Mouse (Mus musculus): ENCODE measurements around the gene Cdyl2. TPM values are rescaled to one million over a fixed set of nuclear protein-coding genes. Genes with fewer than 3 reads are reported as not detected.
A peak's percentile ranks its signal among the peaks of the same experiment; 100 is the strongest.

Gene Cdyl2
- polyA plus RNA-seq, 1 experiment from 2014 or later, result 8.2 TPM

DNA sequence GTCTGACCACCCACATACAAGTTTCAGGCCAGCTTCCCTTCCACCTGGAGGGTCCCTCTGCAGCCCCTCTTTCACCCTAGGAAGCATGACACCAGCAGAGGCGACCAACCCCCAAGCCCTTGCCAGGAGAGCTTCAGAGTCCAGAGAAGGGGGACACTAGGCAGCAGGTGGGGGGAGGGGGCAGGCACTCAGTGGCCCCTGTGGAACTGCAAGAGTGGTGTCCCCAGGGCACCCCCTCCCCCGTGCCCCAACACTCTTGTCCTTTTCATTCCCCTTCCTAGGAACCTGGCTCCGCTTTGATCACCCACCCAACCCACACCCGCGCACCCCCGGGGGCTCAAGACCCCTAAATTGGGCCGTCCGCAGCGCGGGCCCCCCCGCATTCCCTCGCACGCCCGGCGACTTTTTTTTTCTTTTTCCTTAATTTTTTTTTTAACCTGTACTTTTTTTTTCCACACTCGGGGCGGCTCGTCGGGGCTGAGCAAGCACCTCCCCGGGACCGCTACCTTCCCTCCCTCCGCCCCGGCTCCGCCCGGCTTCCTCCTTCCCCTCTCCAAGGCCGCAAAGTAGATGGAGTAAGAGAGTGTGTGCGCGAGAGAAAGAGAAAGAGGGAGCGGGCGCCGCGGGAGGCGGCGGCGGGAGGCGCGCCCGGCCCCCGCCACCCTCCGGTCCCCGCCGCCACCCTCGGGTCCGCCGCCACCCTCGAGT lies 661 bp downstream of the Cdyl2 start:
- peaks cover 9% of the 10 kb centered on the region for H3K4me1 ChIP-seq
- under 1% methylated on average over 34 of the region's 46 CpGs for WGBS
- ATAC-seq (replicated peaks), result peak; percentile 79
- no peaks in the 10 kb centered on the region for H3K9me3 ChIP-seq
- peak overlapping the region; percentile 69 for H3K9ac ChIP-seq (replicated peaks)
- H3K27me3 ChIP-seq, result no peaks in the 10 kb centered on the region
- H3K4me3 ChIP-seq, result peak overlapping the region; percentile 85
- H3K27ac ChIP-seq (replicated peaks), result peak overlapping the region; percentile 86
- peak overlapping the region; percentile 85 for H3K4me2 ChIP-seq (replicated peaks)
- 0 out of 2 replicates have a peak, but pooled peaks cover 4% of the 10 kb centered on the region for H3K36me3 ChIP-seq

GRCm38 (mm10) chr8:116721451-116721850 lies 11.3 kb downstream of the Cdyl2 start:
- H3K4me2 ChIP-seq (replicated peaks), result no peak overlapping the region
- no peaks in the 10 kb centered on the region for H3K9me3 ChIP-seq
- WGBS, result 92% methylated on average over 2 of the region's 2 CpGs
- H3K4me1 ChIP-seq, result no peaks in the 10 kb centered on the region
- no peak overlapping the region for H3K27ac ChIP-seq (replicated peaks)
- H3K27me3 ChIP-seq, result no peaks in the 10 kb centered on the region
- no peak overlapping the region for H3K9ac ChIP-seq (replicated peaks)
- no peak overlapping the region for H3K4me3 ChIP-seq
- no peak for ATAC-seq (replicated peaks)
- H3K36me3 ChIP-seq, result no peaks in the 10 kb centered on the region

DNA sequence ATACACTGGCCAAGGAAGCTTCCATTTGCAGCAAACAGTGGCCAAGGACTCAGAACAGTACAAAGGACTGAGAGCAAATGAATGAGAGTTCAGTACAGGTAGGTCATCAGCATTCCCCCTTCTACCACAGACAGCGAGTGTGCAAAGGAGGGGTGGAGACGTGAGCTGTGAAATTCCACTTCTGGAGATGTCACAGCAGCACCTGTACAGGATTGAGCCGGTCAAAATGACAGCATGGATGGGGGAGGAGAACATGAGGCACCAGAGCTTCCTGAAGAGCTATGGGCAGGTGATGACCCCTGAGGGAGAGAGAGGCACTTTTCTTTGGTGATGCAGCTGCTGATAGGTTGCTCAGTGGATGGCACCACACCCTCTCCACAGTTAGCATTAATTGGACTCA lies 25.3 kb downstream of the Cdyl2 start:
- Histone ChIP-seq H3K4me3 (no peak overlapping the region), H3K4me2 (replicated peaks) (no peak overlapping the region), H3K27me3 (no peaks in the 10 kb centered on the region), H3K36me3 (no peaks in the 10 kb centered on the region), H3K9ac (replicated peaks) (no peak overlapping the region), H3K9me3 (peaks cover 7% of the 10 kb centered on the region; the same call in 1 of the 2 replicates), H3K27ac (replicated peaks) (no peak overlapping the region), H3K4me1 (no peaks in the 10 kb centered on the region)
- WGBS, result 87% methylated on average over 3 of the region's 3 CpGs
- no peak for ATAC-seq (replicated peaks)

DNA sequence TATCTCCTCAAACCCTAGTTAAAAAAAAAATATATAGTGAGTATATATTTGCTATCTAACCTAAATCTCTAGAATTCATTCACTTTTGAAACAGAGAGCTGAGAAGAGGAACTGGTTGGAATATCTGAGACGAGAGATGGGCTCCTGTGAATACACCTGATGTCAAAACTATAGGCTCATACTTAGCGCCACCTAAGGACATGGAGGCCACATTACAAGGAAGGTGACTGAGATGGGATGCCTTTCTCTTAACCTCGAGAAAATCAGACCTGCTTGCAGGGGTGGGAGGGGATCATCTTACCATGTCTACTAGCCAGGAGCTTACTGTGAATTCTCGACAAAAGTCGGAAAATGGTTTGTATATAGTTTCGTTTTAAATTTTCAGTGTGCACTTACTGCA lies 30.3 kb downstream of the Cdyl2 start:
- H3K4me2 ChIP-seq (replicated peaks), result no peak overlapping the region
- H3K27ac ChIP-seq (replicated peaks), result no peak overlapping the region
- H3K4me1 ChIP-seq, result no peaks in the 10 kb centered on the region
- no peak overlapping the region for H3K4me3 ChIP-seq
- H3K9me3 ChIP-seq, result no peaks in the 10 kb centered on the region
- H3K9ac ChIP-seq (replicated peaks), result no peak overlapping the region
- no peak for ATAC-seq (replicated peaks)
- no peaks in the 10 kb centered on the region for H3K27me3 ChIP-seq
- no peaks in the 10 kb centered on the region for H3K36me3 ChIP-seq
- 87% methylated on average over 6 of the region's 6 CpGs for WGBS

DNA sequence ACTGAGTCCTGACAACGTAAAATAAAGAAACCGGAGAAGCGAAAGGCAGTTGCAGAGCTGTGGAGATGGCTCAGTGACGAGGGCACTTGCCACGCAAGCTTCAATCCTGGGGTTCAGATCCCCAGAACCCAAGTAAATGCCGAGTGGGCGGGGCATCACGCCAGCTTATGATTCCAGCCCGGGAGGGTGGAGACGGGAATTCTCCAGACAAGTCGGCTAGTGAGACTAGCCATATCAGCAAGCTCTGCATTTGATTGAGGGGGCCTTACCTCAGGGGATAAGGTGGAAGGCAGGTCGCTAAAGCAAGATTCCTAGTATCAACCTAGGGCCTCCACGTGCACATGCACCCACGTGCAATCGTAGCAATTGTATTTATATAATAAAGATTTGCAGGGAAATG lies 39.9 kb downstream of the Cdyl2 start:
- no peaks in the 10 kb centered on the region for H3K27me3 ChIP-seq
- H3K4me1 ChIP-seq, result no peaks in the 10 kb centered on the region
- ATAC-seq (replicated peaks), result no peak
- 0 out of 2 replicates have a peak, but pooled peaks cover 4% of the 10 kb centered on the region for H3K9me3 ChIP-seq
- no peak overlapping the region for H3K9ac ChIP-seq (replicated peaks)
- no peak overlapping the region for H3K27ac ChIP-seq (replicated peaks)
- no peak overlapping the region for H3K4me2 ChIP-seq (replicated peaks)
- WGBS, result 87% methylated on average over 15 of the region's 15 CpGs
- H3K4me3 ChIP-seq, result no peak overlapping the region
- H3K36me3 ChIP-seq, result no peaks in the 10 kb centered on the region

DNA sequence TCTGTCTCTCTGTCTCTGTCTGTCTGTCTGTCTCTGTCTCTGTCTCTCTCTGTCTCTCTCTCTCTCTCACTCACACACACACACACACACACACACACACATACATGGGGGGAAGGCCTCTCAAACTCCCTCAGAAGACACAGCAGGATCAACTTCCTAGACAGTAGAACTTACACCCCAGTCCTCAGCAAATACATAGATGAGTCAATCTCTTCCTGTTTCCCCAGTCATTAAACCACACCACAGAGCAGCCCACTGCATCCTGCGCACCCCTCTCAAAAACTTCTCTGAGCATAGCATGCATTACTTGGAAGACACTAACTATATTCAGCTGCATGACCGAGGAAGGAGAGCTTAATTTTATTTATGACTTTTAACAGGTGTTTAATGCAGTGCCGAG lies 43.0 kb downstream of the Cdyl2 start:
- H3K4me1 ChIP-seq, result no peaks in the 10 kb centered on the region
- no peak for ATAC-seq (replicated peaks)
- H3K27me3 ChIP-seq, result no peaks in the 10 kb centered on the region
- 94% methylated on average over 3 of the region's 3 CpGs for WGBS
- H3K27ac ChIP-seq (replicated peaks), result no peak overlapping the region
- H3K4me3 ChIP-seq, result no peak overlapping the region
- no peaks in the 10 kb centered on the region for H3K36me3 ChIP-seq
- H3K4me2 ChIP-seq (replicated peaks), result no peak overlapping the region
- H3K9ac ChIP-seq (replicated peaks), result no peak overlapping the region
- no peaks in the 10 kb centered on the region for H3K9me3 ChIP-seq

GRCm38 (mm10) chr8:116676174-116676573 lies 56.6 kb downstream of the Cdyl2 start:
- Histone ChIP-seq H3K4me1 (no peaks in the 10 kb centered on the region), H3K4me3 (no peak overlapping the region), H3K4me2 (replicated peaks) (no peak overlapping the region), H3K36me3 (no peaks in the 10 kb centered on the region), H3K27ac (replicated peaks) (no peak overlapping the region), H3K9ac (replicated peaks) (no peak overlapping the region), H3K27me3 (no peaks in the 10 kb centered on the region), H3K9me3 (no peaks in the 10 kb centered on the region)
- no peak for ATAC-seq (replicated peaks)
- WGBS, result 89% methylated on average over 1 of the region's 1 CpGs

- WGBS, result 81% methylated on average over 10 of the region's 10 CpGs
- no peaks in the 10 kb centered on the region for H3K9me3 ChIP-seq
- H3K27me3 ChIP-seq, result no peaks in the 10 kb centered on the region
These were observed 58.6 kb downstream of the Cdyl2 start for GRCm38 (mm10) chr8:116673966-116674805.

GRCm38 (mm10) chr8:116673493-116673892 lies 59.3 kb downstream of the Cdyl2 start:
- no peaks in the 10 kb centered on the region for H3K27me3 ChIP-seq
- no peak overlapping the region for H3K4me2 ChIP-seq (replicated peaks)
- no peaks in the 10 kb centered on the region for H3K36me3 ChIP-seq
- no peak for ATAC-seq (replicated peaks)
- no peak overlapping the region for H3K4me3 ChIP-seq
- no peaks in the 10 kb centered on the region for H3K9me3 ChIP-seq
- H3K9ac ChIP-seq (replicated peaks), result no peak overlapping the region
- H3K27ac ChIP-seq (replicated peaks), result no peak overlapping the region
- H3K4me1 ChIP-seq, result no peaks in the 10 kb centered on the region
- 84% methylated on average over 8 of the region's 8 CpGs for WGBS

More at GRCm38 (mm10) chr8:116673966-116674805, 58.6 kb downstream of the Cdyl2 start:
- no peak overlapping the region for H3K4me2 ChIP-seq (replicated peaks)
- no peaks in the 10 kb centered on the region for H3K4me1 ChIP-seq
- no peak overlapping the region for H3K9ac ChIP-seq (replicated peaks)
- no peaks in the 10 kb centered on the region for H3K36me3 ChIP-seq
- ATAC-seq (replicated peaks), result no peak
- no peak overlapping the region for H3K27ac ChIP-seq (replicated peaks)
- no peak overlapping the region for H3K4me3 ChIP-seq

DNA sequence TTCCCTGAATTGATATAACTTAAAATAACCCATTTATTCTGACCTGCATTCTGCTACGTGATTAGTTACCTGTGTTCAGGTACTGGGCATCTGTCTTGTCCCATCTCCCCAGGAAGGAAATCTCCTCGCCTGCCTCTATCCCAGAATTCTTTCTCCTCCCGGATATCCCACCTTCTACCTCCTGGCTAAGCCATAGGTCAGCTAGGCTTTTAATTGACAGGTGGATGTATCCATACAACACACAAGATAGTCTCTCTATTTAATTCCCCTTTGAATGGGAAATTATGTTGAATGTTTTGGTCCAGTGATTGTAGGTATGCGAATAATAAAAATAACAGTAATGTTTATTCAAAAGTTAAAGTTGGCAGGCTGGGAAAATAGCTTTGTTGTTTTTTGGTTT lies 59.7 kb downstream of the Cdyl2 start:
- Histone ChIP-seq H3K4me1 (no peaks in the 10 kb centered on the region), H3K36me3 (no peaks in the 10 kb centered on the region), H3K4me2 (replicated peaks) (no peak overlapping the region), H3K9ac (replicated peaks) (no peak overlapping the region), H3K4me3 (no peak overlapping the region), H3K27ac (replicated peaks) (no peak overlapping the region), H3K27me3 (no peaks in the 10 kb centered on the region), H3K9me3 (no peaks in the 10 kb centered on the region)
- no peak for ATAC-seq (replicated peaks)
- 91% methylated on average over 4 of the region's 4 CpGs for WGBS

DNA sequence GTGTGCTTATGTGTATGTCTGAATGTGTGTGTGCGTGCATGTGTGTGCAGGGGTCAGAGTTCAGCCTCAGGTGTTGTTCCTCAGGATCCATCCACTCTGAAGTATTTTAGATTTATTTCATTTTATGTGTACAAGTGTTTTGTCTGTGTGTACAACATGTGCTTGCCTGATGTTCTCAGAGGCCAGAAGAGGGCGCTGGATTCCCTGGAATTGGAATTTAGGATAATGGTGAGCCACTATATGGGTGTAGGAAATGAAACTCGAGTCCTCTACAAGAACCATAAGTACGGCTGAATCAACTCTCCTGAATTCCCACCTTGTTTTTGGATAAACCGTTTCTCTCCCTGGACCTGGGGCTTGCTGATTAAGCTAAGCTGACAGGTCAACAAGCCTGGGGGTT lies 61.2 kb downstream of the Cdyl2 start:
- Histone ChIP-seq H3K4me3 (no peak overlapping the region), H3K36me3 (no peaks in the 10 kb centered on the region), H3K4me2 (replicated peaks) (no peak overlapping the region), H3K9me3 (no peaks in the 10 kb centered on the region), H3K27me3 (no peaks in the 10 kb centered on the region), H3K4me1 (no peaks in the 10 kb centered on the region), H3K9ac (replicated peaks) (no peak overlapping the region), H3K27ac (replicated peaks) (no peak overlapping the region)
- no peak for ATAC-seq (replicated peaks)
- 68% methylated on average over 5 of the region's 5 CpGs for WGBS

DNA sequence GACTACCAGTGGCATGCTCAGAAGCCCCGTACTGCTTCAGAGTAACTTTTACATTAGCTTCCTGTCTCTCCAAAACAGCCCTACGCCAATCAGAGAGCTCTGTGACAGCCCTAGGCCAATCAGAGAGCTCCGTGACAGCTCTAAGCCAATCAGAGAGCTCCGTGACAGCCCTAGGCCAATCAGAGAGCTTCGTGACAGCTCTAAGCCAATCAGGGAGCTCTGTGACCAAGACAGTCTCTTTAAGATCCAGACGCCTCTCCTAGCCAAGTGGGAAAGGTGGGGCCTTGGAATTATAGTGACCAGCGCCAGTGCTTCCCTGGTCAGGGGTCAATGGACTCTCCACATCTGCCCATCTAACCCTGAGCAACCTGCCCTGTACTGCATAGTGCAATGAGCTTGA lies 62.2 kb downstream of the Cdyl2 start:
- ATAC-seq (replicated peaks), result no peak
- WGBS, result 90% methylated on average over 7 of the region's 7 CpGs
- H3K36me3 ChIP-seq, result no peaks in the 10 kb centered on the region
- H3K4me2 ChIP-seq (replicated peaks), result no peak overlapping the region
- H3K9ac ChIP-seq (replicated peaks), result no peak overlapping the region
- no peaks in the 10 kb centered on the region for H3K9me3 ChIP-seq
- no peaks in the 10 kb centered on the region for H3K27me3 ChIP-seq
- H3K4me1 ChIP-seq, result no peaks in the 10 kb centered on the region
- no peak overlapping the region for H3K4me3 ChIP-seq
- H3K27ac ChIP-seq (replicated peaks), result no peak overlapping the region
